Mouse (Mus musculus) right cerebral cortex, postnatal 36 days (tissue): ENCODE results near the gene Nmur1.
"Not testable (repeated sequence)": the region's sequence is repeated elsewhere in the genome, so short reads cannot be mapped to it uniquely, and the experiment has no call there.

Experiments used
- DNase-seq, 2 experiments: peaks; one replicate each; pipeline ENCODE4 v3.0.0; 2022; ENCODE audit warnings: low spot score in 2 of 2, mixed read lengths in 1 of 2

Nmur1 gene

GRCm38 (mm10) chr1:86426128-86426527 lies at the start of gene Nmur1, which contains the start of gene Tex44:
Gene Nmur1, minus strand, starts transcription at chr1:86426228.
Gene Tex44, plus strand, starts transcription at chr1:86426329.
- no peak for DNase-seq

GRCm38 (mm10) chr1:86473109-86473760 lies 47.2 kb upstream of the Nmur1 start:
- DNase-seq: no peak

- DNase-seq: peak in 1 of 2 experiments; percentile 18
Measured at GRCm38 (mm10) chr1:86472197-86472952, 46.3 kb upstream of the Nmur1 start.

- not testable (repeated sequence) for DNase-seq
Measured at GRCm38 (mm10) chr1:86471504-86471961, 45.5 kb upstream of the Nmur1 start.

- DNase-seq: peak; percentile 61 to 67
Measured at GRCm38 (mm10) chr1:86470519-86471181, 44.6 kb upstream of the Nmur1 start.

GRCm38 (mm10) chr1:86469876-86470275 lies 43.8 kb upstream of the Nmur1 start:
- DNase-seq: no peak

- no peak for DNase-seq
Measured at GRCm38 (mm10) chr1:86467416-86467815, 41.4 kb upstream of the Nmur1 start.

- no peak for DNase-seq
Measured at GRCm38 (mm10) chr1:86464875-86465224, 38.8 kb upstream of the Nmur1 start.

GRCm38 (mm10) chr1:86464223-86464874 lies 38.3 kb upstream of the Nmur1 start:
- no peak for DNase-seq

- DNase-seq: no peak
Measured at GRCm38 (mm10) chr1:86459371-86459770, 33.3 kb upstream of the Nmur1 start.

- no peak for DNase-seq
Measured at GRCm38 (mm10) chr1:86456892-86457581, 31.0 kb upstream of the Nmur1 start.

- no peak for DNase-seq
Measured at GRCm38 (mm10) chr1:86452713-86453112, 26.7 kb upstream of the Nmur1 start.

- DNase-seq: no peak
Measured at GRCm38 (mm10) chr1:86449966-86450365, 23.9 kb upstream of the Nmur1 start.

GRCm38 (mm10) chr1:86448272-86448671 lies 22.2 kb upstream of the Nmur1 start:
- no peak for DNase-seq

GRCm38 (mm10) chr1:86447596-86448171 lies 21.7 kb upstream of the Nmur1 start:
- no peak for DNase-seq

GRCm38 (mm10) chr1:86443386-86444172 lies 17.6 kb upstream of the Nmur1 start:
- no peak for DNase-seq

- no peak for DNase-seq
Measured at GRCm38 (mm10) chr1:86442832-86443231, 16.8 kb upstream of the Nmur1 start.

- peak; percentile 85 to 86 for DNase-seq
Measured at GRCm38 (mm10) chr1:86441980-86442831, 16.2 kb upstream of the Nmur1 start.

- no peak for DNase-seq
Measured at GRCm38 (mm10) chr1:86441724-86441979, 15.6 kb upstream of the Nmur1 start.
